In genomic region chr4:45480595-45480994, GRCm38 (mm10) we compare ENCODE assay signal across 19 mouse cellular contexts. TPM values are rescaled to one million over a fixed set of nuclear protein-coding genes. Genes with fewer than 3 reads are reported as not detected.
DNase-seq lines count a peak whose midpoint lies in the region; ATAC-seq lines count a peak whose summit lies in the region.
"Had no signal": no experiment of that assay in that cellular context is flagged by ENCODE, and none has a peak within 500 bp of the region (broad histone marks: within the 10 kb centered on the region; RNA-seq: fewer than 3 reads in every experiment).

No protein-coding gene starts in this region.

- H3K4me3 ChIP-seq in heart, embryonic 14.5 days (ENCODE audit: control insufficient read depth in 1 of 2, insufficient read depth in 1 of 2, low read depth in 1 of 2, low read length in 2 of 2), result no peak overlapping the region
- no peak overlapping the region for H3K4me3 ChIP-seq in heart, embryonic 11.5 days (ENCODE audit: low read depth, low read length)
- H3K4me3 ChIP-seq in liver, embryonic 11.5 days (ENCODE audit: low read depth, low read length), result no peak overlapping the region
- no peak overlapping the region for H3K4me3 ChIP-seq in limb, embryonic 10.5 days
- no peak overlapping the region for H3K4me3 ChIP-seq in liver, embryonic 16.5 days (ENCODE audit: low read depth, low read length)
- H3K4me3 ChIP-seq: embryonic facial prominence, embryonic 15.5 days; hindbrain, embryonic 13.5 days; limb, embryonic 12.5 days; myocyte; neural tube, embryonic 13.5 days had no signal

- no peaks in the 10 kb centered on the region for H3K36me3 ChIP-seq in heart, embryonic 14.5 days (ENCODE audit: control insufficient read depth, insufficient read depth, low read length)
- H3K36me3 ChIP-seq in heart, embryonic 11.5 days (ENCODE audit: control insufficient read depth, insufficient read depth, low read length), result no peaks in the 10 kb centered on the region
- H3K36me3 ChIP-seq in liver, embryonic 11.5 days (ENCODE audit: control insufficient read depth, insufficient read depth, low read length), result no peaks in the 10 kb centered on the region; the same call in 1 of the 2 replicates
- H3K36me3 ChIP-seq in limb, embryonic 10.5 days, result peaks cover 5% of the 10 kb centered on the region; the same call in 1 of the 2 replicates
- H3K36me3 ChIP-seq in liver, embryonic 16.5 days (ENCODE audit: control insufficient read depth, insufficient read depth), result no peaks in the 10 kb centered on the region
- H3K36me3 ChIP-seq: embryonic facial prominence, embryonic 15.5 days; hindbrain, embryonic 13.5 days; limb, embryonic 12.5 days; neural tube, embryonic 13.5 days had no signal

- no peak for ATAC-seq in heart, embryonic 14.5 days (ENCODE audit: insufficient number of reproducible peaks, insufficient read depth, low FRiP score, low read depth)
- no peak for ATAC-seq in heart, embryonic 11.5 days (replicated peaks; ENCODE audit: insufficient number of reproducible peaks, low FRiP score, low TSS enrichment)
- ATAC-seq in liver, embryonic 11.5 days (replicated peaks; ENCODE audit: low FRiP score), result no peak
- no peak for ATAC-seq in liver, embryonic 16.5 days (ENCODE audit: low read depth)
- ATAC-seq: forebrain, embryonic 16.5 days had no signal

- peak overlapping the region; percentile 25 to 93 for H3K27ac ChIP-seq in heart, embryonic 14.5 days (replicated peaks in 1 of 2; ENCODE audit: control insufficient read depth in 1 of 2, insufficient read depth in 1 of 2, low read depth in 2 of 2, low read length in 2 of 2)
- H3K27ac ChIP-seq in heart, embryonic 11.5 days (ENCODE audit: low read depth, low read length), result no peak overlapping the region; the same call in 1 of the 2 replicates
- 0 out of 2 replicates have a peak overlapping the region, but pooled peaks have one; percentile 9 for H3K27ac ChIP-seq in liver, embryonic 11.5 days (ENCODE audit: low read depth, low read length)
- 0 out of 2 replicates have a peak overlapping the region, but pooled peaks have one; percentile 12 for H3K27ac ChIP-seq in limb, embryonic 10.5 days
- H3K27ac ChIP-seq in liver, embryonic 16.5 days (ENCODE audit: low read length), result 0 out of 2 replicates have a peak overlapping the region, but pooled peaks have one; percentile 12
- H3K27ac ChIP-seq: embryonic facial prominence, embryonic 15.5 days; hindbrain, embryonic 13.5 days; limb, embryonic 12.5 days; neural tube, embryonic 13.5 days had no signal

- DNase-seq in liver, embryonic 11.5 days (ENCODE audit: low spot score), result no peak
- DNase-seq in liver, result no peak
- DNase-seq in limb, embryonic 10.5 days (ENCODE audit: low spot score), result no peak
- DNase-seq in layer of hippocampus, adult 9-11 months, result no peak
- DNase-seq: adrenal gland, postnatal 25 days; cerebellum, adult 9-10 months; gastrocnemius, postnatal 36 days; kidney, adult 11 months; lung, postnatal 4 days; midbrain, embryonic 14.5 days had no signal

- H3K9ac ChIP-seq in heart, embryonic 14.5 days (ENCODE audit: low read length), result peak overlapping the region; percentile 36; the same call in 1 of the 2 replicates
- no peak overlapping the region for H3K9ac ChIP-seq in heart, embryonic 11.5 days (ENCODE audit: low read depth, low read length)
- no peak overlapping the region for H3K9ac ChIP-seq in liver, embryonic 11.5 days (ENCODE audit: low read depth, low read length)
- no peak overlapping the region for H3K9ac ChIP-seq in liver, embryonic 16.5 days (ENCODE audit: low read depth, low read length)
- H3K9ac ChIP-seq: embryonic facial prominence, embryonic 15.5 days; hindbrain, embryonic 13.5 days; limb, embryonic 12.5 days; neural tube, embryonic 13.5 days had no signal

- H3K9me3 ChIP-seq in heart, embryonic 14.5 days (ENCODE audit: control insufficient read depth, low read length), result no peaks in the 10 kb centered on the region
- no peaks in the 10 kb centered on the region for H3K9me3 ChIP-seq in heart, embryonic 11.5 days (replicated peaks; ENCODE audit: control insufficient read depth, low read length)
- no peaks in the 10 kb centered on the region for H3K9me3 ChIP-seq in liver, embryonic 11.5 days (ENCODE audit: control insufficient read depth, low read length)
- no peaks in the 10 kb centered on the region for H3K9me3 ChIP-seq in limb, embryonic 10.5 days (replicated peaks)
- H3K9me3 ChIP-seq in liver, embryonic 16.5 days (replicated peaks; ENCODE audit: control insufficient read depth, low read length), result no peaks in the 10 kb centered on the region
- H3K9me3 ChIP-seq: embryonic facial prominence, embryonic 15.5 days; hindbrain, embryonic 13.5 days; limb, embryonic 12.5 days; neural tube, embryonic 13.5 days had no signal

- H3K4me1 ChIP-seq in heart, embryonic 14.5 days (ENCODE audit: control insufficient read depth in 2 of 2, insufficient read depth in 2 of 2, low read length in 2 of 2), result peaks cover 86 to 96% of the 10 kb centered on the region in 2 experiments
- H3K4me1 ChIP-seq in heart, embryonic 11.5 days (ENCODE audit: control insufficient read depth, insufficient read depth, low read length), result peaks cover 91% of the 10 kb centered on the region
- peaks cover 55% of the 10 kb centered on the region for H3K4me1 ChIP-seq in liver, embryonic 11.5 days (replicated peaks; ENCODE audit: control insufficient read depth, insufficient read depth, low read length)
- peaks cover 97% of the 10 kb centered on the region for H3K4me1 ChIP-seq in limb, embryonic 10.5 days
- peaks cover 55% of the 10 kb centered on the region for H3K4me1 ChIP-seq in liver, embryonic 16.5 days (ENCODE audit: control insufficient read depth, low read depth, low read length)

- no peaks in the 10 kb centered on the region for H3K27me3 ChIP-seq in heart, embryonic 14.5 days (ENCODE audit: control insufficient read depth, insufficient read depth, low read length)
- H3K27me3 ChIP-seq in heart, embryonic 11.5 days (ENCODE audit: control insufficient read depth, insufficient read depth, low read length), result no peaks in the 10 kb centered on the region
- H3K27me3 ChIP-seq in liver, embryonic 11.5 days (replicated peaks; ENCODE audit: control insufficient read depth, insufficient read depth, low read length), result no peaks in the 10 kb centered on the region
- H3K27me3 ChIP-seq in limb, embryonic 10.5 days (ENCODE audit: low read depth, poor library complexity, severe bottlenecking), result no peaks in the 10 kb centered on the region
- H3K27me3 ChIP-seq in liver, embryonic 16.5 days (ENCODE audit: control insufficient read depth, insufficient read depth, low read depth, low read length), result no peaks in the 10 kb centered on the region
- H3K27me3 ChIP-seq: embryonic facial prominence, embryonic 15.5 days; hindbrain, embryonic 13.5 days; neural tube, embryonic 13.5 days had no signal

- H3K4me2 ChIP-seq in heart, embryonic 14.5 days (ENCODE audit: low read length), result no peak overlapping the region
- no peak overlapping the region for H3K4me2 ChIP-seq in heart, embryonic 11.5 days
- no peak overlapping the region for H3K4me2 ChIP-seq in liver, embryonic 11.5 days
- H3K4me2 ChIP-seq in liver, embryonic 16.5 days (ENCODE audit: low read depth, low read length), result no peak overlapping the region
- H3K4me2 ChIP-seq: embryonic facial prominence, embryonic 15.5 days; hindbrain, embryonic 13.5 days; limb, embryonic 12.5 days; neural tube, embryonic 13.5 days had no signal

- WGBS in heart, embryonic 14.5 days, result 64% methylated on average over 3 of the region's 3 CpGs
- WGBS in heart, embryonic 11.5 days (ENCODE audit: insufficient replicate concordance), result 60% methylated on average over 3 of the region's 3 CpGs
- WGBS in liver, embryonic 11.5 days, result 69% methylated on average over 3 of the region's 3 CpGs
- 74% methylated on average over 3 of the region's 3 CpGs for WGBS in limb, embryonic 10.5 days
- 60% methylated on average over 3 of the region's 3 CpGs for WGBS in liver, embryonic 16.5 days (ENCODE audit: insufficient replicate concordance)

RNA-seq across cellular contexts. Expression of gene Shb, which starts 51.7 kb away (rescaled TPM):
- 15.3 and 19.0 TPM in 2 replicates for polyA plus RNA-seq in heart, embryonic 14.5 days (2014; fragmentation: Nextera tagmentation; extraction: Ambion mirVana)
- polyA plus RNA-seq in heart, embryonic 11.5 days (2014; fragmentation: Nextera tagmentation; extraction: Ambion mirVana), result 9.2 and 11.1 TPM in 2 replicates
- 6.1 and 6.2 TPM in 2 replicates for polyA plus RNA-seq in liver, embryonic 11.5 days (2014; fragmentation: Nextera tagmentation; extraction: Ambion mirVana)
- polyA plus RNA-seq in limb, embryonic 10.5 days (2016; fragmentation: Nextera tagmentation; extraction: Ambion mirVana), result 4.3 and 4.8 TPM in 2 replicates
- polyA plus RNA-seq in liver, embryonic 16.5 days (2015; fragmentation: Nextera tagmentation; extraction: Ambion mirVana), result 1.4 and 1.5 TPM in 2 replicates
